Mouse (Mus musculus): ENCODE data around the gene Plcd1.

Gene Plcd1

GRCm38 (mm10) chr9:119055336-119055735 is 38.0 kb downstream of the Plcd1 start:
- no peak for DNase-seq (ENCODE audit: low read depth, low spot score)

- DNase-seq (ENCODE audit: low read depth, low spot score), result no peak
These were observed 39.2 kb downstream of the Plcd1 start for GRCm38 (mm10) chr9:119053964-119054576.

GRCm38 (mm10) chr9:119052154-119052944 is 41.0 kb downstream of the Plcd1 start, which contains the start of gene Vill:
Gene Vill (plus strand): TSS chr9:119052778.
- DNase-seq (ENCODE audit: low read depth, low spot score), result peak; percentile 84

GRCm38 (mm10) chr9:119051158-119051557 is 42.1 kb downstream of the Plcd1 start:
- no peak for DNase-seq (ENCODE audit: low read depth, low spot score)

GRCm38 (mm10) chr9:119048182-119048903 is 45.0 kb downstream of the Plcd1 start:
- DNase-seq (ENCODE audit: low read depth, low spot score), result no peak

- no peak for DNase-seq (ENCODE audit: low read depth, low spot score)
These were observed 53.1 kb downstream of the Plcd1 start for GRCm38 (mm10) chr9:119040101-119040775.

- no peak for DNase-seq (ENCODE audit: low read depth, low spot score)
These were observed 54.7 kb downstream of the Plcd1 start for GRCm38 (mm10) chr9:119038574-119038973.

- DNase-seq (ENCODE audit: low read depth, low spot score), result no peak
These were observed 56.1 kb downstream of the Plcd1 start for GRCm38 (mm10) chr9:119037076-119037730.

- no peak for DNase-seq (ENCODE audit: low read depth, low spot score)
These were observed 57.5 kb downstream of the Plcd1 start for GRCm38 (mm10) chr9:119035836-119036235.

- no peak for DNase-seq (ENCODE audit: low read depth, low spot score)
These were observed 58.3 kb downstream of the Plcd1 start for GRCm38 (mm10) chr9:119034676-119035665.

GRCm38 (mm10) chr9:119034069-119034468 is 59.2 kb downstream of the Plcd1 start:
- no peak for DNase-seq (ENCODE audit: low read depth, low spot score)

GRCm38 (mm10) chr9:119033111-119033921 is 60.0 kb downstream of the Plcd1 start:
- peak; percentile 70 for DNase-seq (ENCODE audit: low read depth, low spot score)

GRCm38 (mm10) chr9:119032538-119032937 is 60.8 kb downstream of the Plcd1 start:
- no peak for DNase-seq (ENCODE audit: low read depth, low spot score)

- no peak for DNase-seq (ENCODE audit: low read depth, low spot score)
These were observed 61.5 kb downstream of the Plcd1 start for GRCm38 (mm10) chr9:119031772-119032171.

GRCm38 (mm10) chr9:119031038-119031437 is 62.3 kb downstream of the Plcd1 start:
- DNase-seq (ENCODE audit: low read depth, low spot score), result no peak

GRCm38 (mm10) chr9:119029568-119029967 is 63.7 kb downstream of the Plcd1 start:
- DNase-seq (ENCODE audit: low read depth, low spot score), result no peak

GRCm38 (mm10) chr9:119028226-119029195 is 64.8 kb downstream of the Plcd1 start:
- DNase-seq (ENCODE audit: low read depth, low spot score), result no peak

- DNase-seq (ENCODE audit: low read depth, low spot score), result no peak
These were observed 66.0 kb downstream of the Plcd1 start for GRCm38 (mm10) chr9:119027337-119027736.

Data from forelimb bud, embryonic 11.5 days (tissue).